Mouse (Mus musculus) fat pad, adult 2 months (tissue): ENCODE data around the gene Fhl1.

ENCODE experiments used
- DNase-seq: peaks from one replicate; pipeline ENCODE4 v3.0.0-alpha.2; 2011; ENCODE audit warnings: low read depth, low spot score; ENCODE audit errors: extremely low read depth

The Fhl1 gene

DNA sequence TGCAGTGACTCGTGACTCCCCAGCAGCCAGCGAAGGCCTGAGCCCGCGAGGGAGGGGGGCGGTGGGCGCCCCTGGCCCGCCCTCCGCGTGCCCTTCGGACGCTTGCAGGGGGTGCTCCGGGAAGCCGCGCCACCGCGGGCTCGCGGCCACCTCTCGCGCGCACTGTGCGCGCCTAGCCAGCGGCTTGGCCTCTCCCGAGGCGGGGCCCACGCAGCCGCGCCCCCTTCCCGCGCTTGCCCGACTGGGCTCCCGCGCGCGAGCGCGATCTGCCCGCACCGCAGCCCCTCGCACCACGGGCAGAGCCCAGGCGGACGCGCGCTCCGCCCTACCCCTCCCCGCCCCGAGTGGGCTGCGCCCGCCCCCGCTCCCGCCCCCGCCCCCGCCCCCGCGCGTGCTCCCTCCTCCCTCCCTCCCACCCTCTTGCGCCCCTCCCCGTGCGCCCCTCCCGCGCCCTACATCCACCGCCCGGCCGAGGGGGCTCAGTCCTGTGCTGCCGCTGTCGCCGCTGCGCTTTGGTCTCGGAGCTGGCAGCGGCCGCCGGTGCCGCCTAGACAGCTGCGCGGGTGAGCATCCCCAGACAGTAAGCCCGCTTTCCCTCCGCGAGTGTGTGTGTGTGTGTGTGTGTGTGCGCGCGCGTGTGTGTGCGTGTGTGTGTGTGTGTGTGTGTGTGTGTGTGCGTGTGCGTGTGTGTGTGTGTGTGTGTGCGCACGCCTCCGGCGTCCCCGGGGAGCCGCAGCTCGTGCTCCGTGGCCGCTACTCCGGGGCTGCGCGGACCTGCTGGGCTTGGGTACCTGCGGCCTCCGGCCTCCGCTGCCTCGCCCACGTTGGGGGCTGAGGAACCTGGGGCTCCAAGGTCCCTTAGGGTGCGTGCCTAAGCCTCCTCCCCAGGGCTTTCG, at the start of gene Fhl1:
TSS of gene Fhl1 (plus strand) at position 482 of the 896 bp plus-strand sequence.
- DNase-seq, result no peak

DNA sequence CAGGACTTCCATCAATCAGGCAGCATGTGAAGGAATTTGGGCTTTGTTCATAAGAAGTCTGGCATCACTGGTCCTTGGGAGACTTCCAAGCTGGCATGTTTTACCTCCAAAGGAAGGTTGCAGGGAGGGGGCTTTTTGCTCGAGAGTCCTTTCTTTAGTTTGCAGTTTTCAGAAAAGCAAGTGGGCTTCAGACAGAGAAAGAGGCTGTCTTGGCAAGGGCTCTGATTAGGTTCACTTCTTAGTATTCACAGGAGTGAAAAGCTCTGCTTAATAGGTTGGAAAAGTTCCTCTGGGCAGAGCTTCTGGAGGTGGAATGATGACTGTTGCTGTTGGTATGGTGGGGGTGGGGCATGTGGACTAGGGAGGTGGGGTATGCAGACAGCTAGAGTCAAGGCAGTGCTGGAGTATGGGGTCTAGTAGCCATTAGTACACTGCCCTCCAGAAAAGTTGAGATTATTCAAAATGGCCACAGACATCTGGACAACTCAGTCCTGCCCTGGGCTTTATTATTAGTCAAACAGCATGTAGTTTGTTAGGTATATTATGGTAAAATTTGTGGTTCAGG, 49.3 kb upstream of the Fhl1 start:
- no peak for DNase-seq

DNA sequence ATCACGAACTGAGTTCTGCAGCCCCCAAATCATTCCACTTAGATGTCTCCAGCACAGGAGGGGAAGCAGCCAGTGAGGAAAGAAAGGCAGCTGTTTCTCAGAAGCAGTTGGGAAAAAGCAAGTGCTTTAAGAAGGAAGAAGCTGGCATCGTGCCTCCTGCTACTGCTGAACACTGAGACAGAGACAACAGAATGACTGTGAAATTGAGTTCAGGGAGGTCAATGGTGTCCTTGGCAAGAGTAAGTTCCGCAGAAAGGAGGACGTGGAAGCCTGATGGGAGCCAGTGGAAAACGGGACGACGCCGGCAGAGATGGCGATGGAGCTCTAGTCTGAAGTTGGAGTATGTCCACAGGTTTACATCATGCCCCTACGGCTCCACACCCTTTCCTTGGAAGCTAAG, 48.1 kb upstream of the Fhl1 start:
- no peak for DNase-seq

GRCm38 (mm10) chrX:56692554-56692953, 39.0 kb upstream of the Fhl1 start:
- DNase-seq, result no peak

DNA sequence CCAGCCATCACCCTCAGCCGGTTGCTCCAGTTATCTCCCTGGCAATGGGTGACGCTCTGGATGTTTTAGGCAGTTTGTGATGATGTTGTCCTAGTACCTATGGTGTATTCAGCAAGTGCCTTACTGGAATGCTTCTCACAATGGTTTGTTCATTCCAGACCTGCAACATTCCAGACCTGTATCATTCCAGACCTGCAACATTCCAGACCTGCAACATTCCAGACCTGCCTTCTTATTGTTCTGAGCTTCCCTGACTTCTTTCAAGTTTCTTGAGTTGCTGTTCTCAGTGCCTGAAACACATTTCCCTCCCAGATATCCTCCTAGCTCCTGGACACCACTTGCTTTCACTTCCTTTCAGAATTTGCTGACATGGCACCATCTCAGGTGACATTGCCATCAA, 37.0 kb upstream of the Fhl1 start:
- DNase-seq, result no peak

- DNase-seq, result no peak
Measured at GRCm38 (mm10) chrX:56697199-56697780, 34.3 kb upstream of the Fhl1 start.

- no peak for DNase-seq
Measured at GRCm38 (mm10) chrX:56697886-56698285, 33.7 kb upstream of the Fhl1 start.

DNA sequence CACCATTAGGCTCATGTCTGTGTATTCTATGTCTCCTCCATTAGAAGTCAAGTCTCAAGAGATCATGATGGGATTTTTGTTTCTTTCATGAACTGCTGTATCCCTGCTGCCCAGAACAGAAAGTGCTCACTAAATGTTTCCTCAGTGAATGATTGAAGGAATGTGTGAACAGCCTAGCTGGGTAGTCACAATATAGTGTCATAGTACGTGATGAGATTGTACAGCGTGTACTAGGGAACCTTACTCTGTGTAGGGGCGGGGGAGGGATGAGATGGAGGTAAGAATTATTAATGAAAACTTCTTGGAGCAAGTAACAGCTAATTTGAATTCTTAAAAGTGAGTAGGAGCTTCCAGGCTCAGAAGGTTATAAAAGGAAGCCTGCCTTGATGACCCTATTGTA, 30.3 kb upstream of the Fhl1 start:
- DNase-seq, result no peak

DNA sequence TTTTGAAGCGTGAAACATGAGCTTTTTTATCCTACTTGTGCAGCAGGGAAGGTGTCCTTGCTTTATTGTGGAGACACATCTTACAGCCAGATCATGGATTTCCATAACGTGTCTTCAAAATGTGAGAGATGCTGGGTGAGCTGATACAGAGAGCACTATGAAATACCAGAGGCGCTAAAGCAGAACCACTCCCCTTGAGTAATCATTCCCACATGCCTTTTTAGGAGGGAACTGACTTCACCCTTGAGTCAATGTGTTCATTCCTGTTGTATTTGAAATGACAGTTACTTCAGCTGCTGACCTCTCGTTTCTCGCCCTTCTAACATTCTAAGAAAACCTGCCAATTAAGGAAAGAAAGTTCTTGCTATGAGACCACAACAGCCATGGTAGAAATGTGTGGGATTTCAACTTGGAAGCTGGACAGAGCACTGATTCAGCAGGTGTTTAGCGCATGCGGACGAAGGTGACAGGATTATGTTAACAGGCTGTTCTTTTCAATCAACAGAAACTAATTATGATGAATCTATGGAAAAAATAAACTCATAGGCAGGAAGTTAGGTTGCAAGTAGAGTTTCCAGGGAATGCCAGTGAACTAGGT, 27.5 kb upstream of the Fhl1 start:
- DNase-seq, result no peak

- no peak for DNase-seq
Measured at GRCm38 (mm10) chrX:56708592-56709370, 22.8 kb upstream of the Fhl1 start.

DNA sequence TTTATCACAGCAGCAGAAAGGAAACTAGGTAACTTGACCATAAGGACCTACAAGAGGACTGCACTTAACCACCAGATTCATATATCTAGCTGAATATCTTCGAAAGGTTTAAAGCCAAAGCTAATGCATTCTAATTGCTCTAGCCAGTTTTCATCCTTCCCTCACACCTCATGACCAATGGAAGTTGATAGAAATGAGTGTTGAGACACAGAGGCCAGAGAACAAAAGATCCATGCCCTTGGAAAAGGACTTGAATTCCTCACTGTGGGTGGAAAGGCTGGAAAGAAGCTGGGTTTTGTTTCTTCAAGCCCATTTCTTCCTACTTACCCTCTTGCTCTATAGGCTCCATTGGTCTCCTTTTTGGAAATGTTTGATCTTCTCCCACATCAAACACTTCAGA, 21.1 kb upstream of the Fhl1 start:
- DNase-seq, result no peak

GRCm38 (mm10) chrX:56712666-56713065, 18.9 kb upstream of the Fhl1 start:
- DNase-seq, result no peak

DNA sequence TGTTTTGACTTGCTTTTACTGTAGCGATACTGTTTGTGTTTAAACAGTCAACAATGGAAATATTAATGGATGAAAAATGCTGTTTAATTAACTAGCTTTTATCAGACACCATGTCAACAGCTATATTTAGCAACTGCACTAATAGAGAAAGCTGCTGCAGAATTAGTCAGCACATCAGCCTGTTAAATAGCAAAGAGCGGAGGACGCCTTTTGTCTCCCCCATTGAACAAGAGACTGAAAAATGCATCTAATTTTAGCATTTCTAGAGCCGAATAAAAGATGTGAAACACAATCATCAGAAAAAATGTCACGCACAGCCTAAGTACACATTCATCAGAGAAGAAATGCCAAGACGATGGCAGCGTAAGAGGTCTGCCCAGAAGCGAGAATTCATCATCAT, 9.0 kb upstream of the Fhl1 start:
- DNase-seq, result no peak

GRCm38 (mm10) chrX:56728507-56728906, 3.1 kb upstream of the Fhl1 start:
- DNase-seq, result no peak

DNA sequence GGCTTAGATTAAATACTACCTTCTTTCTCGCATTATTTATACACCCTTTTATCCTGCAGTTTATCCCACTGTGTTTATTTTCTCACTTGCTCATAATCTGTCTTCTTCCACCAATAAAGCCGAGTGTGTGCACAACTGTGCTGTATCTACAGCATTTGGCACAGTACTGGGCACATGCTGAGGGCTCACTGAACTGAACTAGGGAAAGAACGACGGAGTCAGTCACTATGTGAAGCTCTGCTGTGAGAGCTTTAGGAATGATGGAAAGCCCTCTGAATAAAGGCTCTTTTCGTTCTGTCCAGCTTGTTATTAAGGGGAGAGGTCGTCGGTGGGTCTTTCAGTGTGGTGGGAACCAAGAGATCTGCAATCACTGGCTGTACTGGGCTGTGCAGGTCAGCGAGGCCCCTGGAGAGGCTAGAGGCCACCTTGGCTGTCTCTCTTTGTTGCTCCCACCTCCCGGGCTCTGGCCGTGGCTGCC, 720 bp upstream of the Fhl1 start:
- DNase-seq, result no peak

GRCm38 (mm10) chrX:56732401-56732800, 814 bp downstream of the Fhl1 start:
- DNase-seq, result no peak

- no peak for DNase-seq
Measured at GRCm38 (mm10) chrX:56734436-56734835, 2.8 kb downstream of the Fhl1 start.

DNA sequence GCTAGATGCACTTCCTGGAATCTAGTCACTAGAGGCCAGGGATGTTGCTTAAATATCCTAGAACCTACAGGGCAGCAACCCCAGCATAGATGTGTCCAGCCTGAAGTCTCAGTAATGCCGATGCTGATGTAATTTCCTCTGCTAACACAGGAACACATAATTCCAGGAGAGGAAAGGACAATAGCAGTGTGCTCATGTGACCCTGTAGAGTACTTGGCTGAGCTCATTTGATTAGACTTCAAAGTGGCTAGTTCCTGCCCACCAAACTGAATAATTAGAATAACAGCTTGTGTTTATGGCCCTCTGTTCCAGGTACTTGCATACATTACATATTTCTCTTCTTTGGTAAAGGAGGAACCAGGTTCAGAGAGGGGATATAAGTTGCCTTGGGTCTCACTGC, 4.6 kb downstream of the Fhl1 start:
- no peak for DNase-seq

DNA sequence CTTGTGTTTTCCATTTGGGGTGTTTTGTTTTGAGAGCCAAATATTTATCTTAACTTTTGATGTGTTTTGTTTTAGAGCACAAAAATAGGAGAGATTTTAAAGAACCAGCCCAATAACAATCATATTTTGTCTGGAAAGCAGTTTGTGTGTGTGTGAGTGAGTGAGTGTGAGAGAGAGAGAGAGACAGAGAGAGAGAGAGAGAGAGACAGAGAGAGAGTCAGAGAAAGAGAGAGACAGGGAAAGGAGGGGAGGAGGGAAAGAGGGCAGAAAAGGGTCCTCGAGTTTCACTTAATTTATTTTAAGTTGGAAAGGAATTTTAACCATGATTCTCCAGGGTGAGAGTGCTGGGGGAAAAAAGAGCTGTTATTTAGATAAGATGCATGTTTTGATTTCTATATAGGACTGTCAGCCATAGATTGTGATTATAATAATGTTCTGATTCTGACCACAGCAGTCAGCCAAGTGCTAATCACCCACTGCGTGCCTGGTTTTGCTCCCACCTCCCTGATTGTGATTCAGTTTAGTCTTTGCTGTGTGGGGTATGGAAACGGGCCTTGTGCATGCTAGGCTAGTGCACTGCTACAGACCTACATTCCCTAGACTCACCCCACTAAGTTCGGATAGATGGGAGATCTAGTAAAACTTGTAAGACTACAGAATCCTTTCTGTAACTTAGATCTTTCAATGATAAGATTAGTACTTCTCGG, 6.4 kb downstream of the Fhl1 start:
- DNase-seq, result no peak

DNA sequence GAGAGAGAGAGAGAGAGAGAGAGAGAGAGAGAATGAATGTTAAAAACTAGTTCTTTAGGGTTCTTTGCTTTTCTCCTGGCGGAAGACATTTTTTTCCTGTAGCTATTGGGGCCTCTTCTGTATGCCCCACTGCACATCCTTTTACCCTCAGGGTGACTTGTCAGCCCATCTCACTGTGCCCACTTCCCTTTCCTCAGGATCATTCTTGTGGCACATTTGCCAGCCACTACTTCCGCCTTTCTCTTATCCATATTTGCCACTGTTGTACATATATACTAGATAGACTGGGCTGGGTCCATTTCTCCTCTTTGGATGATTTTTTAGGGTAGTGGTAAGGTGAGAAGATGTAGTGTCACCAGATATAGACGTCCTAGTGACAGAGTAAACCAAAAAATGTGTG, 9.8 kb downstream of the Fhl1 start:
- no peak for DNase-seq
